Mouse (Mus musculus): ENCODE measurements around the gene Fmod. TPM values are rescaled to one million over a fixed set of nuclear protein-coding genes. Genes with fewer than 3 reads are reported as not detected.

Gene Fmod
- total and polyA plus RNA-seq, 3 experiments: not detected

- no peak for DNase-seq (ENCODE audit: extremely low read depth)
- H3K4me3 ChIP-seq (replicated peaks in 1 of 3; ENCODE audit: low read depth in 2 of 3, low read length in 2 of 3, poor library complexity in 1 of 3): no peak overlapping the region
- H3K4me2 ChIP-seq (ENCODE audit: insufficient read depth, low read depth, poor library complexity, severe bottlenecking): no peak overlapping the region
- peaks cover 18 to 36% of the 10 kb centered on the region in 2 experiments for H3K4me1 ChIP-seq (ENCODE audit: control insufficient read depth in 1 of 2, insufficient read depth in 2 of 2)
- no peaks in the 10 kb centered on the region for H3K79me2 ChIP-seq (replicated peaks; ENCODE audit: control insufficient read depth, extremely low read depth, insufficient read depth, poor library complexity, severe bottlenecking)
- in situ Hi-C loops (cut with MboI; ENCODE audit: low pct_ligation_motif_present, low pct_unique_long_range_greater_than_20kb, low sequenced_read_pairs) (no loop called here), dilution Hi-C loops (cut with MboI; ENCODE audit: extremely low pct_ligation_motif_present, extremely low pct_unique_long_range_greater_than_20kb, low sequenced_read_pairs) (no loop called here)
- H3K9ac ChIP-seq (ENCODE audit: insufficient read depth, low read depth): no peak overlapping the region
- H3K36me3 ChIP-seq (replicated peaks in 1 of 2; ENCODE audit: control insufficient read depth in 1 of 2, insufficient read depth in 1 of 2, low read length in 1 of 2): no peaks in the 10 kb centered on the region
- H3K27ac ChIP-seq (ENCODE audit: insufficient read depth, low read depth): no peak overlapping the region
- no peaks in the 10 kb centered on the region for H3K9me3 ChIP-seq (replicated peaks; ENCODE audit: low read length)
- peaks cover 44% of the 10 kb centered on the region for H3K27me3 ChIP-seq (replicated peaks)
- TF ChIP-seq MYC (IDR thresholded peaks at IDR 0.05; ENCODE audit: low read depth, low read length) (no peak), NRF1 (IDR thresholded peaks at IDR 0.05; ENCODE audit: low read depth, low read length) (no peak), TBP (conservative IDR thresholded peaks at IDR 0.05; ENCODE audit: low read depth, low read length) (no peak), POLR2AphosphoS2 (IDR thresholded peaks at IDR 0.05; ENCODE audit: low read depth, low read length) (no peak), EP300 (IDR thresholded peaks at IDR 0.05; ENCODE audit: low read length) (no peak), JUND (conservative IDR thresholded peaks at IDR 0.05; ENCODE audit: low read depth, low read length) (no peak), MXI1 (IDR thresholded peaks at IDR 0.05; ENCODE audit: low read depth, low read length) (no peak), TCF12 (IDR thresholded peaks at IDR 0.05; ENCODE audit: low read depth, low read length) (no peak), MAZ (IDR thresholded peaks at IDR 0.05; ENCODE audit: low read depth, low read length) (no peak), USF2 (conservative IDR thresholded peaks at IDR 0.05; ENCODE audit: low read depth, low read length) (no peak), GABPA (IDR thresholded peaks at IDR 0.05; ENCODE audit: insufficient replicate concordance, low read depth, low read length) (no peak), SIN3A (IDR thresholded peaks at IDR 0.05; ENCODE audit: low read length) (no peak), SMC3 (IDR thresholded peaks at IDR 0.05; ENCODE audit: low read depth, low read length) (no peak)
These were observed 54.8 kb downstream of the Fmod start for GRCm38 (mm10) chr1:134091851-134092250.

- DNase-seq (ENCODE audit: extremely low read depth): no peak
- no peak for TF ChIP-seq SMC3 (IDR thresholded peaks at IDR 0.05; ENCODE audit: low read depth, low read length)
- Histone ChIP-seq H3K27me3 (replicated peaks) (peaks cover 44% of the 10 kb centered on the region), H3K79me2 (replicated peaks; ENCODE audit: control insufficient read depth, extremely low read depth, insufficient read depth, poor library complexity, severe bottlenecking) (no peaks in the 10 kb centered on the region), H3K4me2 (ENCODE audit: insufficient read depth, low read depth, poor library complexity, severe bottlenecking) (peak overlapping the region; percentile 39), H3K27ac (ENCODE audit: insufficient read depth, low read depth) (no peak overlapping the region), H3K9me3 (replicated peaks; ENCODE audit: low read length) (no peaks in the 10 kb centered on the region), H3K36me3 (replicated peaks in 1 of 2; ENCODE audit: control insufficient read depth in 1 of 2, insufficient read depth in 1 of 2, low read length in 1 of 2) (no peaks in the 10 kb centered on the region), H3K4me1 (ENCODE audit: control insufficient read depth in 1 of 2, insufficient read depth in 2 of 2) (peaks cover 18 to 35% of the 10 kb centered on the region in 2 experiments), H3K4me3 (replicated peaks in 1 of 3; ENCODE audit: low read depth in 2 of 3, low read length in 2 of 3, poor library complexity in 1 of 3) (peak overlapping the region in 2 of 3 experiments; percentile 5 to 19), H3K9ac (ENCODE audit: insufficient read depth, low read depth) (peak overlapping the region; percentile 36; the same call in 1 of the 2 replicates)
- dilution Hi-C loops (cut with MboI; ENCODE audit: extremely low pct_ligation_motif_present, extremely low pct_unique_long_range_greater_than_20kb, low sequenced_read_pairs) (no loop called here), in situ Hi-C loops (cut with MboI; ENCODE audit: low pct_ligation_motif_present, low pct_unique_long_range_greater_than_20kb, low sequenced_read_pairs) (no loop called here)
These were observed 55.3 kb downstream of the Fmod start for GRCm38 (mm10) chr1:134092368-134092767.
